Comparison of ENCODE assay signal across 9 mouse cellular contexts in genomic region chr7:27501620-27502019, GRCm38 (mm10). TPM values are rescaled to one million over a fixed set of nuclear protein-coding genes. Genes with fewer than 3 reads are reported as not detected.
A peak's percentile ranks its signal among the peaks of the same experiment; 100 is the strongest.
DNase-seq lines count a peak whose midpoint lies in the region; ATAC-seq lines count a peak whose summit lies in the region.
"Had no signal": no experiment of that assay in that cellular context is flagged by ENCODE, and none has a peak within 500 bp of the region (broad histone marks: within the 10 kb centered on the region; RNA-seq: fewer than 3 reads in every experiment).

No protein-coding gene starts in this region.

- H3K9ac ChIP-seq in lung, embryonic 15.5 days = no peak overlapping the region
- H3K9ac ChIP-seq: liver, postnatal 0 days had no signal

- H3K4me3 ChIP-seq in lung, embryonic 15.5 days = no peak overlapping the region

- peaks cover 3% of the 10 kb centered on the region for H3K4me1 ChIP-seq in lung, embryonic 15.5 days

- intact Hi-C loops in heart, postnatal 36 days (cut with DNase I) = no loop called here

- peak; percentile 31 for DNase-seq in adrenal gland, postnatal 25 days
- peak; percentile 66 to 69 for DNase-seq in gastrocnemius, adult 8-10 months (ENCODE audit: low spot score in 2 of 2)
- peak; percentile 31 to 49 for DNase-seq in heart, postnatal 36 days
- DNase-seq in right cerebral cortex, adult 2 months (ENCODE audit: low spot score in 2 of 2) = no peak
- DNase-seq in T-cell, adult 2 months (ENCODE audit: low spot score) = no peak
- DNase-seq in urinary bladder, adult 18-20 months (ENCODE audit: low spot score in 2 of 2) = no peak
- no peak for DNase-seq in frontal cortex, postnatal 36 days (ENCODE audit: low spot score in 2 of 2)
- DNase-seq: liver, postnatal 0 days had no signal

- no peaks in the 10 kb centered on the region for H3K27me3 ChIP-seq in lung, embryonic 15.5 days

- H3K9me3 ChIP-seq in lung, embryonic 15.5 days = no peaks in the 10 kb centered on the region

- no peak for ATAC-seq in lung, embryonic 15.5 days (ENCODE audit: borderline replicate concordance, extremely low read depth, low FRiP score, low TSS enrichment)
- ATAC-seq: liver, postnatal 0 days had no signal

- H3K36me3 ChIP-seq in lung, embryonic 15.5 days = no peaks in the 10 kb centered on the region

- 51% methylated on average over 4 of the region's 4 CpGs for WGBS in lung, embryonic 15.5 days

- no peak overlapping the region for H3K4me2 ChIP-seq in lung, embryonic 15.5 days

- H3K27ac ChIP-seq in lung, embryonic 15.5 days = peak overlapping the region; percentile 27

RNA-seq across cellular contexts. Expression of gene Prx, which starts 2.5 kb away (rescaled TPM):
- 2.6 and 2.7 TPM in 2 replicates for total RNA-seq in adrenal gland, postnatal 25 days (2021)
- 1 to 10 TPM; 2.3 to 7.7 (median 5.7) TPM for total RNA-seq in gastrocnemius, adult 8-10 months (2022)
- total RNA-seq in heart, postnatal 36 days (2021) = under 1 TPM; 0.95 to 0.97 TPM
- polyA plus RNA-seq in lung, embryonic 15.5 days (2015; fragmentation: Nextera tagmentation; extraction: Ambion mirVana) = 7.2 and 8.7 TPM in 2 replicates

RNA-seq across cellular contexts. Expression of gene Sertad1, which starts 14.9 kb away (rescaled TPM):
- total RNA-seq in adrenal gland, postnatal 25 days (2021) = 24.1 and 26.7 TPM in 2 replicates
- 1 to 10 TPM; 6.5 to 9.8 (median 8.8) TPM for total RNA-seq in gastrocnemius, adult 8-10 months (2022)
- total RNA-seq in heart, postnatal 36 days (2021) = 10 to 100 TPM in 1 of 2 experiments, 1 to 10 TPM in 1; 9.5 to 11.5 TPM
- 48.5 and 49.6 TPM in 2 replicates for polyA plus RNA-seq in lung, embryonic 15.5 days (2015; fragmentation: Nextera tagmentation; extraction: Ambion mirVana)

RNA-seq across cellular contexts. Expression of gene Hipk4, which starts 21.4 kb away (rescaled TPM):
- total RNA-seq in adrenal gland, postnatal 25 days (2021) = 0.88 TPM in 1 of 2 replicates, not detected in the other
- total RNA-seq in gastrocnemius, adult 8-10 months (2022) = under 1 TPM in 1 of 4 experiments, not detected in 3; 0.11 TPM
- under 1 TPM; 0.14 to 0.17 TPM for total RNA-seq in heart, postnatal 36 days (2021)
- polyA plus RNA-seq in lung, embryonic 15.5 days (2015; fragmentation: Nextera tagmentation; extraction: Ambion mirVana) = 0.87 and 0.92 TPM in 2 replicates

RNA-seq across cellular contexts. Expression of gene Sertad3, which starts 28.1 kb away (rescaled TPM):
- total RNA-seq in adrenal gland, postnatal 25 days (2021) = 18.5 and 19.6 TPM in 2 replicates
- total RNA-seq in gastrocnemius, adult 8-10 months (2022) = 1 to 10 TPM; 3.8 to 5.3 (median 4.3) TPM
- total RNA-seq in heart, postnatal 36 days (2021) = 1 to 10 TPM; 8.3 to 8.4 TPM
- polyA plus RNA-seq in lung, embryonic 15.5 days (2015; fragmentation: Nextera tagmentation; extraction: Ambion mirVana) = 28.6 and 31.1 TPM in 2 replicates

RNA-seq across cellular contexts. Expression of gene Pld3, which starts 51.4 kb away (rescaled TPM):
- total RNA-seq in adrenal gland, postnatal 25 days (2021) = 108 and 114 TPM in 2 replicates
- 10 to 100 TPM; 14.0 to 15.3 (median 14.9) TPM for total RNA-seq in gastrocnemius, adult 8-10 months (2022)
- total RNA-seq in heart, postnatal 36 days (2021) = 10 to 100 TPM; 26.0 to 29.0 TPM
- polyA plus RNA-seq in lung, embryonic 15.5 days (2015; fragmentation: Nextera tagmentation; extraction: Ambion mirVana) = 74.8 and 78.3 TPM in 2 replicates

Comparison
In these comparisons a context has a peak if more than half of its experiments do, and no peak if none do; other contexts are left out.
1. DNase-seq: peak in adrenal gland, postnatal 25 days (single experiment), gastrocnemius, adult 8-10 months (2 of 2) and heart, postnatal 36 days (2 of 2); none in right cerebral cortex, adult 2 months (0 of 2), T-cell, adult 2 months (single experiment), urinary bladder, adult 18-20 months (0 of 2) and frontal cortex, postnatal 36 days (0 of 2).